Mouse (Mus musculus) erythroid progenitor cell, adult 5-6 weeks (primary cell): Measurements from ENCODE around the gene Nhp2. TPM values are rescaled to one million over a fixed set of nuclear protein-coding genes. Genes with fewer than 3 reads are reported as not detected.
A peak's percentile ranks its signal among the peaks of the same experiment; 100 is the strongest.

Experiments
- ATAC-seq: replicated peaks from 2 replicates; pipeline ENCODE4 v1.8.0; 2016; ENCODE audit warnings: moderate number of reproducible peaks, mild to moderate bottlenecking, moderate TSS enrichment, inconsistent platforms; ENCODE audit not compliant: poor library complexity, low FRiP score, severe bottlenecking
- total RNA-seq, 2 experiments: library from RNA; stranded (forward) in 1 of 2; stranded (reverse) in 1 of 2; fragments of 150-400 nt in 1 of 2; fragments of 186-747, 209-891 nt in 1 of 2; gene quantifications; 2 replicates each; pipeline versions ENCODE4 v1.2.3 to v1.2.4; 2015 to 2017; ENCODE audit warnings: low replicate concordance in 2 of 2

Gene Nhp2
- total RNA-seq (2015; ENCODE audit: low replicate concordance) (15.9 and 23.1 TPM in 2 replicates), total RNA-seq (2017; ENCODE audit: low replicate concordance) (12.3 and 14.8 TPM in 2 replicates)

- ATAC-seq = peak; percentile 78
Observed at GRCm38 (mm10) chr11:51619409-51620060, at the start of gene Nhp2. Gene Nhp2 (plus strand): TSS chr11:51619735.

GRCm38 (mm10) chr11:51576454-51576853 is 43.1 kb upstream of the Nhp2 start:
- ATAC-seq = no peak

- ATAC-seq = no peak
Observed at GRCm38 (mm10) chr11:51577587-51577986, 41.9 kb upstream of the Nhp2 start.

- ATAC-seq = no peak
Observed at GRCm38 (mm10) chr11:51579024-51579423, 40.5 kb upstream of the Nhp2 start.

- ATAC-seq = peak; percentile 43
Observed at GRCm38 (mm10) chr11:51582713-51583112, 36.8 kb upstream of the Nhp2 start.

GRCm38 (mm10) chr11:51584057-51584430 is 35.5 kb upstream of the Nhp2 start:
- peak; percentile 25 for ATAC-seq

GRCm38 (mm10) chr11:51584431-51585248 is 34.9 kb upstream of the Nhp2 start, which contains the start of gene Phykpl:
Gene Phykpl (plus strand): TSS chr11:51584757.
- peak; percentile 93 for ATAC-seq

GRCm38 (mm10) chr11:51585608-51586252 is 33.8 kb upstream of the Nhp2 start:
- no peak for ATAC-seq

GRCm38 (mm10) chr11:51586411-51586810 is 33.1 kb upstream of the Nhp2 start:
- ATAC-seq = no peak

- no peak for ATAC-seq
Observed at GRCm38 (mm10) chr11:51587059-51587458, 32.5 kb upstream of the Nhp2 start.

- ATAC-seq = no peak
Observed at GRCm38 (mm10) chr11:51588833-51589232, 30.7 kb upstream of the Nhp2 start.

- no peak for ATAC-seq
Observed at GRCm38 (mm10) chr11:51590002-51590401, 29.5 kb upstream of the Nhp2 start.

- ATAC-seq = no peak
Observed at GRCm38 (mm10) chr11:51591168-51591567, 28.4 kb upstream of the Nhp2 start.

- no peak for ATAC-seq
Observed at GRCm38 (mm10) chr11:51591915-51592314, 27.6 kb upstream of the Nhp2 start.

- no peak for ATAC-seq
Observed at GRCm38 (mm10) chr11:51593368-51593767, 26.2 kb upstream of the Nhp2 start.

GRCm38 (mm10) chr11:51593849-51594248 is 25.7 kb upstream of the Nhp2 start:
- no peak for ATAC-seq

- ATAC-seq = no peak
Observed at GRCm38 (mm10) chr11:51594715-51595350, 24.7 kb upstream of the Nhp2 start.

- no peak for ATAC-seq
Observed at GRCm38 (mm10) chr11:51595459-51596083, 24.0 kb upstream of the Nhp2 start.

GRCm38 (mm10) chr11:51597553-51597952 is 22.0 kb upstream of the Nhp2 start:
- ATAC-seq = no peak

- no peak for ATAC-seq
Observed at GRCm38 (mm10) chr11:51602253-51602652, 17.3 kb upstream of the Nhp2 start.
